Mouse (Mus musculus): ENCODE data around the gene Itpk1. TPM values are rescaled to one million over a fixed set of nuclear protein-coding genes. Genes with fewer than 3 reads are reported as not detected.
A peak's percentile ranks its signal among the peaks of the same experiment; 100 is the strongest.

Gene Itpk1
- total RNA-seq (2021), result 10 to 100 TPM in 1 of 2 experiments, 1 to 10 TPM in 1; 9.1 to 12.4 TPM
- long read RNA-seq, experiment 1, transcript Itpk1-201 (10 exons, 2,918 nt), result major isoform, 6 of 7 reads
- long read RNA-seq, experiment 1, partial matches to known transcripts, result 0 of 7 reads
- long read RNA-seq, experiment 1, other reads (novel, unspliced or antisense), result 1 of 7 reads
- long read RNA-seq, experiment 2, partial matches to known transcripts, result 0 of 4 reads
- long read RNA-seq, experiment 2, other reads (novel, unspliced or antisense), result 2 of 4 reads

DNA sequence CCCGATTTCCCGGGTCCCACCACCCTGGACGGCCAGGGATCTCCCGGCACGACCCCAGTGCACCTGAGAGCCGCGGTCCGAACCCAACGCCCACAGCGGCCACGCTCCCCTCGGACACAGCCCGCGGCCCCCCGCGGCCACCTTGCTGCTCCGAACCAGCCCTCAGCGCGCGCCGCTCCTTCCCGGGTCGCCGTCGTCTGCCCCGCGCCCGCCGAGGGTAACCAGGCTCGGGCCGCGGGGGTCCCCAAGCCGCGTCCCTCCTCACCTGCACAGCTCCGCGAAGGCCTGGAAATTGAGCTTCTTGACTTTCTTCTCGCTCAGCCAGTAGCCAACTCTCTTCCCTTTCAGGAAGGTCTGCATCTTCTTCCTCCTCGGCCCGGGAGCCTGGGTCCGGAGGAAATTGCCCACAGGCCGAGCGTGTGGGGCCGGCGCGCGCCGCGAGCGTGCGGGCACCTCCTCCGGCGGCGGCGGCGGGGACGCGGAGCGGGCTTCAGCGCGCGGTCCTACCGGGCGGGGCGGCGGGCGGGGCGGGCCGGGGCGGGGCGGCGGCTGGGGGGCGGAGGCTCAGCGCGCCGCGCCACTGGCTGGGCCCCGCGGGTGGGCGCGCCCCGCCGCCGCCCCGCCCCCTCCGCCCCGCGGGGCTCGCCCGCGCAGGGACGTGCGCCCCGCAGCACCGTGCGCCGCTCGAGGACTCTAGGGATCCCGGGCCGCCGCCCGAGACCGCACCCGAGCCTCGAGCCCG lies at the start of gene Itpk1:
Gene Itpk1, minus strand, starts transcription at position 474 of the 742 bp plus-strand sequence.
- DNase-seq, result peak in 1 of 2 experiments; percentile 71

DNA sequence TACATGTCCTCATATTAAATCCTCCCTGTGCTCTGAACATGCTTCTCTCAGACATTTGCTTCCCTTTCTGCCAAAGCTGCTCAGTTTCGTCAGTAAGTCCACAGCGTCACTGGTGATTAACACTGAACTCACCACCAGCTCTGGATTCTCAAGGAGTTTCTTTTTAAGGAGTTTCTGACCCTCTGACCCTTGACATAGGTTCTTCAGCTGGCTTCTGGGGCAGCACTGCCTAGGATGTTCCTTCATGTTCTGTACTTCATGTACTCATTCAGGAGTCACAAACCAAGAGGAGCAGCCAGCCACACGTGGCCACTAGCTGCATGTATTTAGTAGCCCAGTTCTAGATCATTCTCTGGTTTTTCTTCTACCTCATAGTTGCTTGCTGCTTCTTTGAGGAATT lies 43.5 kb upstream of the Itpk1 start:
- DNase-seq, result no peak

DNA sequence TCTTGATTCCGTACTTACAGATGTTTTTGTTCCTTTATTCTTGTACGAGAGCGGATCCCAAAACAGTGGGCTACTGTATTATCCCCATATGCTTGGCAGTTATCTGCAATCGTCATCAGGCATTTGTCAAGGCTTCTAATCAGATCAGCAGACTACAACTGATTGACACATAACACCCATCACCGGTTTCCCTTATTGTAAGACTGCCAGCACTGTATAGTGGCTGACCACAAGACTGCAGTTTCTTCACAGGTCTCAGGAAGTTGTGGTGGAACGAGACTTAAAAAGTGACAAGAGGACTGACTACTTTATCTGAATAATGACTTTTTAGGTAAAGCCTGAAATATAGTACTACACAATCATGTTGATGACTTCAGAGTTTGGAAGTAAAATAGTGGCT lies 40.1 kb upstream of the Itpk1 start:
- DNase-seq, result no peak

DNA sequence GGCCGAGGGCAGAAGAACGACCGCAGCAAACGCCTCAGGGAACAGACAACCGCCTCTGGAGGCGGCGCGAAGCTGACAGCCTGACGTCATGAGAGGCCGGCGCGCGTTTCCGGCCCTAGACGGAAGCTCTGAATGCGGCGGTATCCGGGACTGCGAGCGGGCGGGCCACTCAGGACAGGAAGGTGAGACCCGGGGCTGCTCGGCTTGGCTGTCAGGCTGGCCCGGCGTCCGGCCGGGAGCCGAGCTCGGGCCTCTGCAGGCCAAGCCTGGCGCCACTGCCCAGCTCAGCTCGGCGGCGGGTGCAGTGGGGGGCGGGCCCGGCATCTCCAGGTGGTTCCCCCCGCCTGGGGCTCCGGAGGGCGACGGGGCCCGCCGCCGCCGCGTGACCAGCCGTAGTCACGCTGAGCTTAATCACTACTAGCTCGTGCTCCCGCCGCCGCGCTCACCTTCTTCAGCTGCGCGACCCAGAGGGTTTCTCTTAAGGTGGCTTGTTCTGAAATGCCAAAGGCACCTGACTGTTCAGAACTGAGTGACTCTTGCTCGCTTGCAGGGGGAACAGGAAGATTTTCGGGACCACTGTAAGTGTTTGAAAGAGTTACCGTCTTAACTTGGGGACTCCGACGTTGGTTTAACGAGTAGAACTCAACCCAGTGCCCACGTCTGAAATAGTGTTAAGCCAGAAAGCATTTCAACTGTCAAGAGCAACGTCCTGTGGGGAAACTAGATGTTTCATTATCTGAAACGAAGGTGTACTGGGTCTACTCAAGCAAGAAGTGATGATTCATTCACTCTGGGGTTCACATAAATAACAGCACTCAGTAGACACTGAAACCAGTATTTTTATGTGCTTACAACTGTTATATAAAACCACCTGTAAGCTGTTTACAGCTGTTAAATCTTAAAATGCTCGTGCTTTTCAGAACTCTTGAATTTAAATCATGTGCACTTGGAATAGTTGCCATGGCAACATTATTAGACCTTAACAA lies 39.2 kb upstream of the Itpk1 start, which contains the start of the genes Moap1 and Tmem251:
Gene Moap1, minus strand, starts transcription at position 73 of the 986 bp plus-strand sequence.
Gene Tmem251, plus strand, starts transcription at position 174 of the 986 bp plus-strand sequence.
- peak; percentile 91 to 95 for DNase-seq

DNA sequence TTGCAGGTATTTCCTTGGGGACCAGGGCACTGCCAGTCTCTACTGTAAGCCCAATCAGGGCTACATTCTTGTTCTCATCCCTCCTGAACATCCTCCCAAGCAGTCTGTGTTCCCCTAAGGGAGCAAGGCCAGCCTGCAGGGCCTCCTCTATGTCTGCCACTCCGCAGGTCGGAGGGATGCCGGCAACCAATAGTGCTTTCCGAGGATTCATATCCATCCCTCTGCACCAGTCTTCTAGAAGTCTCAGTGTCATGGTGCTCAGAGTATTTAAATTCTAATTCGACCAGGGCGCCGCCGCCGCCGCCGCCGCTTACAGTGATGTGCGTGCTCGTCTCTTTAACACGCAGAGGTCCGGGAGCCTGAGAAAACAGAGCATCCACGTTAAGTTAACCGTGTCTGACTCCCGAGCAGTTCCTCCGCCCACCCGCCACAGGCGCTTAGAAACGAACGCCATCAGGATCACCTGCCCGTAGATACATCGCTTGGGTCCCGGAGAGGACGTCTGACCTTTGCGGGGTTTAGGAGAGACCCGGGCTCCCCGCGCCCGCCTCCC lies 38.4 kb upstream of the Itpk1 start:
- no peak for DNase-seq

DNA sequence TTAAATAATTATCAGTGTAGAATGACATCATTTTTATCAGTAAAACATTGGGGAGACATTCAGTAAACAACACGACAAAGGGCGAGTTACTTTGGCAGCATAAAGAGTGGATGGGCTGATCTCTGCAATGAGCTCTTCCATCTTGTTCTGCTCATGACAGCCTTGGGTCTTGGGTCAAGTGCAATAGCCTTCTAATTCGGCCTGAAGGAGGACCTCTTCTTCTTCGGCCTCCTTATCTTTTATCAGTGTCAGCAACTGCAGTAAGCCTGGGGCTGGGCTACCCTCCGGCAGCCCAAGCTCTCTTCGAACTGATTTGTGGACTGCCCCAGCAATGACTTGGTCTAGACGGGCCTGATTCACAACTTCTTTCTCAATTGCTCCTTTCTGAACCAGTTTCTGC lies 37.3 kb upstream of the Itpk1 start:
- no peak for DNase-seq

DNA sequence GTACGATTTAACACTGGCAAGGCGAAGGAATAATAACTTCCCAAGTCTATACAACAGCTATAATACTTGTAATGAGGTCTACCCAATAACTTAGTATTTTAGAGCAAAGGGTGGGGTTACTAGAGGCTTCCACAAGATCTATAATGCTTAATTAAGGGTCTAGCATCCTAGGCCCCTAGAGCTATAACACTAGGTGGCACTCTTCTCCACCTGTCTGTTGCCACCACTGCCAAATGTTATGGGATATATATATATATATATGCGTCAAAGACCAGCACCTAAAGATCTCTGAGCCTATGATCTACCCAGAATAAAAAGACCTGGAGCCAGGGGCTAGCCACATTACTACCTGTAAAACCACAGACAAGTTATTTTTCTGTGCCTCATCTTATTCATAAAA lies 35.6 kb upstream of the Itpk1 start:
- DNase-seq, result no peak

DNA sequence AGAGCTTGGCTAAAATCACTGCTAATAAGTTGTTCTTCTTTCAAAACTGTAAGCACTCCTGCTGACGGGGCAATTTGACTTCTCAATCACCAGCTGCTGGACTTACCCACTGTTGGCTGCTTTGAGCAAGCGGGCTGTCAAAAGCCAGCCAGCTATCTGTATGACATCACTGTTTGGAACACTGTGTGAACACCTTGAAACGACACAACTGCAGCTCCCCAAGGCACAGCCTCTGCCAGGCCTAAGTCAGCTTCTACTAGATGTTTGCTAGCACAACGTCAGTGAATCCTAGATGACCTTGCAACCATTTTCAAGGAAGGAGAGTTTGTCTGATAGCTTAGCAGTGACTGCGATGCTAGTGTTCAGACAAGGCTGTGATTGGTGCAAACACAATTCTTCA lies 34.4 kb upstream of the Itpk1 start:
- DNase-seq, result no peak

DNA sequence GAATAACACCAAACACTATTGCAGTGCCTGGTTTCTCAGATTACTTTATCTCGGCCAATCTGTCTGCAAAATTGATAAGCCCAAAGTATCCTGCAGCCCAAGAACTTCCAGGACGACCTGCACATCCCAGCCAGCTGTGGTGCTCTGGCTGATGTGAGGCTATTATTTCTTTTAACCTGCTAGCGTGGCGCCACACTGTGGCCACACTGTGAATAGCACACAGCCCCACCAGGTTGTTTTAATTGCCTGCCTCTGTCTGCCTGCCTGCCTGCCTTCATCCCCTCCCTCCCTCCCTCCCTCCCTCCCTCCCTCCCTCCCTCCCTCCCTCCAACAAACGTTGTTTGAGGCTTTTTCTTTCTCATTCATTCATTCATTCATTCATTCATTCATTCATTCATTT lies 28.7 kb upstream of the Itpk1 start:
- peak; percentile 47 to 62 for DNase-seq

DNA sequence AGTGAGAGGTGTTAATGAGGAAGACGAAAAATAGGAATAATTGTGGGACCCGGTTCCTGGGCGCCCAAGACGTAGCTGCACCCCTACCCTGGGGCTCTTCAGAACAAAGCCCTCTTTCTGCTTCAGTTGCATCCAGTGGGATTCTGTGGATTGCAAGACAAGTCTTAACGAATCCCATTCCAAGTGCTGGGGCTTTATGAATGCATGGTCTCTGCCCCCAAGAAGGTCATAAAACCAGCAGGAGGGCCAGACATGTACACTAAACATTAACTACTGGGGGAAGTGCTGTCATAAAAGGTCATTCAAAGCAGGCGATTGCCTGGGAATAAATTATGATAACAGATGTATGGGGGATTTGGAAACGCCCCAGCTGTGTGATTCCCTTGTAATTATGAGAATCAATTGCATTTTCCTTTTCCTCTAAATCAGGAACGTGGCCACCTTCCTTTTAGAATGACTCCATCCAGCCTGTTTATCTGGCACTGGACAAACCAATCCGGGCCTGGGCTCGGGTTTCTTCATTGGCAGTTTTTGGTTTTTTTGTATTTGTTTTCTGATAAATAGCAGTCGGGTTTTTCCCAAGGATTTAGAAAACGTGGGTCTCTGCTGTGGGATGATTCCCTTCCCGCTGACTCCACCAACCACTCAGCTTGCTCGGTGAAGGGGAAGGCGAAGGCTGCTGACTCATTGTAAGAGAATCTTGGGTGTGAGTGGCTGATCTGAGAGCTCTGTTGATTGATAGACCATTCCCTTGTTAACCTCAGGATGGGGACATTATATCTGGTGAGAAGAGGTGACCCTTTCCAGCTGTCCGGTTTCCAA lies 26.3 kb upstream of the Itpk1 start:
- DNase-seq, result no peak

DNA sequence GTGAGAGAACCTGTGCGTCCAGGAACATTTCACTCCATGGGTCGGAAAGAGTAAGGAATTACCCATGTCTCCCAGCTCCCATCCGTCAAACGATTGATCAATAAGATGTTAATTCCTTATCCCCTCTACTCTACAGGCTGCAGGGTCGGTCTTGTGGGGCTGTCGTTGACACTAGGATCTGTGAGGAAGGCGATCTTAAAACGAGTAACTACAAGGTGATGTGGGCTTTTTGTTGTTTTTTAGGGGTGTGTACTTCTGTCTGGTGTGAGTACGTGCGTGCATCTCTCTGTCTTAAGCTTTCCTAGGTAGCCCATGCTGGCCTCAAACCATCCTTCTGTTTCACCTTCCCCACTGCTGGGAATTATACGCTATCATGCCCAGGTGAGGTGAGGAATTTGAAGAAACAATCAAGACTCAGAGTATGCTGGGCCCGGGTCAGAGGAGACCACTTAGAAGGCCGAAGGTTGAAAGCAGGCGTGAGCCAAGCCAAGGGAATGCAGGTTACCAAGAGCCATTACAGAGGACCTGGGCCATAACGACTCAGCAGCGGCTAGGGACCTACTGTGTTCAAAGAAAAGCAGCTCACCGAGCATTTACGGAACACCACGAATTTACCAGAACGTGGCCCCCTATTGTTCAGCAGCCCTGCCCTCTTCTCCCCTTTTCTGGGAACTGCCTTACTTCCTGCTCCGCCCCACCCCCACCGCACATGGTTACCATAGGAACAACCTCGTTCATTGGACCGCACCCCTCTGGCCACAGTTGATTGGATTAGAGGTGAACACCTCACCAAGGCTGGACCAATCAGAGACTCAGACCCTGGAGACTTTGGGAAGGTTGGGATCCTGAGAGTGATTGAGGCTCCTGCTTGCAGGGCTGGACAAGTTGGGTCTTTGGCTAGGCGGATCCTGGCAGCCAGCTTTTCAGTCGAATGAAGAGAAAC lies 25.4 kb upstream of the Itpk1 start:
- peak; percentile 27 to 43 for DNase-seq

DNA sequence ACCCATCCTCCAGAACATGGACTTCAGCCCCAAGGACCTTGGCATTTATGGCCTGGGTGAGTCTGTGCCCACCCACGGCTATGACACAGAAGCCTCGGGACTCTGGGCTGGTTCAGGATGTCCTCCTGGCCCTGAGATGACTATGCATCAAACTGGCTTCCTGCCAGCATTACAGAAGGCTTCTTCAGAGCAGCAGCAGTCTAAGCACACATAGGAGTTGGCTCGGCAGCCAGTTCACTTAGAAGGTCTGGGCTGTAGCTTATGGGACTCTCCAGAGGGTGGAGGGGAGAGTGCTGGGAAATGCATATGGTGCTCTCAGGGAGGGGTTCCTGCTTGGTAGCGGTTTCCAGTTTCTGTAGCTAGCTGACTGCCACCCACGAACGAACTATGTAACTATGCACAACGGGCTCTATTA lies 21.0 kb upstream of the Itpk1 start:
- DNase-seq, result no peak

DNA sequence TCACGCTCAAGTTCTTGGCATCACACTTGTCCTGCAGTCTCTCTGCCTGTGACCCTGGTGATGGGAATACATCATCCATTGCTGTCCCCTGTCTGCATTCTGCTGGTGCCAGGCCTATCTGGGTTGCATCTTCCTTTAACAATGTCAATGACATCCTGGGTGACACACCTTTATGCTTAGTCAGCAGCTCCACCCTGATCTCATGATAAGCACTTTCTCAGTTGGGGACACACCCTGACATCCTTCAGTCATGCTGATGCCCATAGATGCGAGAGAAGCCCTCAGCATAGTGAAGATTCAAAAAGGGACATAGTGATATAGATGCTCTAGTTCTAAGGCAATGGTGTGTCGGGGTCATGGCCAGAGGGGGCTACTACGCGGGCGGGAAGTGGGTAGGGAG lies 20.4 kb upstream of the Itpk1 start:
- DNase-seq, result no peak

DNA sequence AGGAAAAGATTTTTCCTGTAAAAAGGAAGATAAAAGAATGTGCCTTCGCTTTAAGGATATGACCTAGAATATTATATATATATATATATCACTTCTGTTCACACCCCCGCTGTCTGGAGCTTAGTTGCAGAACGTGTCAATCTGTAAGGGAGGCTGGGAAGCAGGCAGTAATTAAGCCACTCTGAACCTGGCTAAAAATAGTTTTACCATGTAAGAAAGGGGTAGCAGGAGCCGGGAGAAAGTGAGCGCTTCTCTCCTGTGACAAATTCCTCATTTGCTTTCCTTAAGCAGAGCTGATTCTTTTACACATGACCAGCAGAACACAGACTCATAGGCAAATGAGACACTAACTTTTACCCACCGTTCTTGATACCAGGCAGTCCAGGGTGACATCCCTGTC lies 19.1 kb upstream of the Itpk1 start:
- no peak for DNase-seq

DNA sequence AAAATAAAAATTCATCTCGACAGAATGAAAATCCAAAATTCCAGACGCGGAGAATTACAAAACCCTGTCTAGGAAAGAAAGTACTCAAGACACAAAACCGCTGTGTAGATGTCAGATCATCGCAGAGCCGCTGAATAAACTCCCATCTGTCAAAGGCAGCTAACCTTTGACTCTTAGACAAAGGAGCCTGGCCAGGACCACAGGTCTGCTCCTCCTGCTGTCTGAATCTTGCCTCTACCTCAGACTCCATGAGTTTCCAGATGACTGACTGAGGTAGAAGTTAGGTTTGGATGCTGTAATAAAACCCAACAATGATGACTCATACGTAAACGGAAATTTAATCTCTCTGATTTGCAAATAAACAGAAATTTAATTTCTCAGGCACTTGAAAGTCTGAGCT lies 18.2 kb upstream of the Itpk1 start:
- no peak for DNase-seq

DNA sequence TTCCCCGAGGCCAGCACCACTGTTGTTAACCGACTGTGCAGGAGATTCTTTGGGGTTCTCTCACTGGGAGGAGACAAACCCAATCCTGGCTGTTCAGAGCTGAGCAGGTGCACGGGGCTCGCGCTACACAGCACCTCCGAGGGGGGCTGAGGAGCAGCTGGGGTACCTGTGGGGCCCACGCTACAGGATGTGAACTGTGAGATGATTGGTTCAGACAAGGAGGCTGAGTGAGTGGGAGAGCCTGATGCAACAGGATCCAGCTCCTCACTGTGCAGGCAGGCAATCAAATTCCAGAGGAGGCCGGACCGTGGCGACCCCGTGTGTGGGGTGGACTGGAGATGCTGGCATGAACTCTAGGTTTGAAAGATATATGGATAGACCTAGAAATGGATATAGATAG lies 17.7 kb upstream of the Itpk1 start:
- no peak for DNase-seq

DNA sequence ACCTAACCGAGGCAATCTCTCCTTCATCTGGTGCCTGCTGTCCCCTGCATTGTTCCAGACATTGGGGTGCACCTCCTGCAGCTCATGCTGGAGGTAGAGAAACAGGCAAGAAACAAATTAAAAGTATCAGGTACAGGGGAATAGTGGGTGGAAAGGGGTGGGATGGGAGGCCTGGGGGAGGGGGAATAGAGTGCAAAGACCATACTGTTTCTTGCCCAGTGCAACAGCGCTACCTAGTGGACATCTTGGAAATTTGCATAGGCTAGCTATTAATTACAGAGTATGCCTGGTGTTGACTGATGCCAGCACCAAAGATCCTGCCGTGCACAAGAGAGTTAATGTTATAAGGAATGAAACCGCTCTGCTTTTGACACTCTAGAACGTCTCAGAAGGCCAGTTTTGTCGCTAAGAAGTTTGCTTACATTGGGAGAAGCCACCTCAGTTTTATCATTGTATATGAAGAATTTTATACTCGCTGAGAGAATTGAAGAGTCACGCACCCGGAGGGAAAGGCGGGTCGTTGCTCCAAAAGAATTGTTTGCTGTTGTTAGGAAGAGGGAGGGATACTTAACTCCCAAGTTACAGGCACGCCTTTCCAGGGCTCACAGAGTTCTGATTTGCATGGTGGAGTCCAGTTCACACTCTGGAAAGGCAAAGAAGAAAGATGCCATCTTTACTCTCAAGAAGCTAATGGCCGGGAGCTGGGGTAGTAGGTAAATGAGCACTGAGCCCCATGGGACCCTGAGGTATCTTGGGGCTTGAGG lies 15.0 kb upstream of the Itpk1 start:
- peak in 1 of 2 experiments; percentile 71 for DNase-seq

DNA sequence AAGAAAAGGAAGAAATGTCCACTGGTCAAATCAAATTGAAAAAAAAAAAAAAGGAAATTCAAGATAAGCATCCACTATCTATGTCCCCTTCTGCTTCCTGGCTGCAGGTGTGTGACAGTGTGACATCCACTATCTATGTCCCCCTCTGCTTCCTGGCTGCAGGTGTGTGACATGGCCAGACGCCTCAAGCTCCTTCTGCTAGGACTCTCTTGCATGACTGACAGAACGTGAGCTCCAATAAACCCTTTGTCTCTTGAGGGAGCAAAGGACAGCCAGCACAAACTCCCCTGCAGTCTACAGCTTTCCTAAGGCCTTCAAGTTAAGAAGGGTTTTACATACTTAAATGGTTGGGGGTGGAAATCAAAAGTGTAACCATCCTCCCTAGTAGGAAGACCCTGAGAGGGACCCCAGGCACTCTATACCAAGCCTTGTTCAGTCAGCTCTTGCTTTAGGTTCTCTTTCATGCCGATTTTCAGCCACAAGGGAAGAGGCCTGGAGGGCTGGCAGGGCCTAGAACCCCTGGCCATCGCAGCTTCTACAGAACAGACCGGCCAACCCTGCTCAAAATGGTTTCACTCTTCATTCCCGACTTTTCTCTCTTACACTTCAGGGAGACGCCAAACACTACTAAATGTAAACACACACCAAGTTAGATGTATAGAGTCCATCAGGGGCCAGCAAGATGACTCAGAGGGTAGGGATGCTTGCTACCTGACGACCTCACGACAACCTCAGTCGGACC lies 10.1 kb upstream of the Itpk1 start:
- DNase-seq, result no peak

DNA sequence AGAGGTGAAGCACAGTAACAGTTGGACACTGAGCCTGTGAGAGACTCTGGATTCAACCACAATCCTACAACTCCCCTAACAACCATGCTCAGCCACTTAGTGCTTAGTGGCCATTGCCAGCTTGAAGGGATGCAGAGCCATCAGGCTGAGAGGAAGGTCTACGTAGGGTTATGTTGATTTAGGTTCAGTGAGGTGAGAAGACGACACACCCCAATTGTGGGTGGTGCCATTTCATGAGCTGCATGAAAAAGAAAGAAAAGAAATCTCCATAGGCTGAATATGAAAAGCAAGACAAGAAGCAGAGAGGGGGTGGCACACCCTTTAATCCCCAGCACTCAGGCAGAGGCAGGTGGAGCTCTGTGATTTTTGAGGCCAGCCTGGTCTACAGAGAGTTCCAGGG lies 9.4 kb upstream of the Itpk1 start:
- DNase-seq, result no peak

Measured in heart, adult 18-20 months (tissue).